Mouse (Mus musculus) brain, adult 2 months (tissue): ENCODE measurements at regions not wholly inside any gene's neighbourhood (a gene's known extent, or its start where the extent isn't known, plus 50 kb on each side); places are given as distances from the start of the nearest gene placed in this dataset.

Source experiments
- DNase-seq: peaks from one replicate; pipeline ENCODE4 v3.0.0; 2011; ENCODE audit warnings: low read depth, low spot score

GRCm38 (mm10) chr13:83730713-83731480 lies 227.1 kb downstream of the Mef2c start:
- DNase-seq, result peak; percentile 94

- DNase-seq, result peak; percentile 75
These were observed 227.7 kb downstream of the Mef2c start for GRCm38 (mm10) chr13:83731481-83732006.

- peak; percentile 92 for DNase-seq
These were observed 228.7 kb downstream of the Mef2c start for GRCm38 (mm10) chr13:83732283-83733121.

- DNase-seq, result peak; percentile 67
These were observed 229.6 kb downstream of the Mef2c start for GRCm38 (mm10) chr13:83733231-83733990.

GRCm38 (mm10) chr13:83733991-83734610 lies 230.3 kb downstream of the Mef2c start:
- peak; percentile 46 for DNase-seq

- no peak for DNase-seq
These were observed 230.8 kb downstream of the Mef2c start for GRCm38 (mm10) chr13:83734656-83735055.

- no peak for DNase-seq
These were observed 231.3 kb downstream of the Mef2c start for GRCm38 (mm10) chr13:83735101-83735500.

GRCm38 (mm10) chr13:83735631-83736475 lies 232.0 kb downstream of the Mef2c start:
- DNase-seq, result peak; percentile 69

GRCm38 (mm10) chr13:83737031-83737825 lies 233.4 kb downstream of the Mef2c start:
- peak; percentile 54 for DNase-seq

GRCm38 (mm10) chr13:83737826-83738527 lies 234.1 kb downstream of the Mef2c start:
- peak; percentile 49 for DNase-seq

- peak; percentile 81 for DNase-seq
These were observed 234.7 kb downstream of the Mef2c start for GRCm38 (mm10) chr13:83738528-83738981.

GRCm38 (mm10) chr13:83739131-83739530 lies 235.3 kb downstream of the Mef2c start:
- DNase-seq, result peak; percentile 49

GRCm38 (mm10) chr13:83739541-83740061 lies 235.8 kb downstream of the Mef2c start:
- peak; percentile 94 for DNase-seq

- no peak for DNase-seq
These were observed 236.3 kb downstream of the Mef2c start for GRCm38 (mm10) chr13:83740101-83740500.

- DNase-seq, result no peak
These were observed 236.9 kb downstream of the Mef2c start for GRCm38 (mm10) chr13:83740771-83741170.

GRCm38 (mm10) chr13:83741591-83742021 lies 237.8 kb downstream of the Mef2c start:
- peak; percentile 75 for DNase-seq

- DNase-seq, result no peak
These were observed 238.3 kb downstream of the Mef2c start for GRCm38 (mm10) chr13:83742102-83742501.

- DNase-seq, result no peak
These were observed 238.7 kb downstream of the Mef2c start for GRCm38 (mm10) chr13:83742546-83742945.
